Mouse (Mus musculus): ENCODE data around the gene Nploc4. TPM values are rescaled to one million over a fixed set of nuclear protein-coding genes. Genes with fewer than 3 reads are reported as not detected.

Nploc4 gene
- polyA plus RNA-seq, 1 experiment: 62.7 TPM

- no peaks in the 10 kb centered on the region for H3K4me1 ChIP-seq (ENCODE audit: control insufficient read depth, insufficient read depth, low read length)
- H3K27ac ChIP-seq (ENCODE audit: insufficient read depth, low read length): no peak overlapping the region
- TF ChIP-seq CTCF (IDR thresholded peaks at IDR 0.05; ENCODE audit: extremely low read depth, insufficient read depth, low read length) (no peak), POLR2A (IDR thresholded peaks at IDR 0.05; ENCODE audit: extremely low read depth, insufficient read depth, low read length) (no peak)
- H3K4me3 ChIP-seq (ENCODE audit: insufficient read depth, low read length): no peak overlapping the region
Measured at GRCm38 (mm10) chr11:120373820-120374586, 63.5 kb downstream of the Nploc4 start.

DNA sequence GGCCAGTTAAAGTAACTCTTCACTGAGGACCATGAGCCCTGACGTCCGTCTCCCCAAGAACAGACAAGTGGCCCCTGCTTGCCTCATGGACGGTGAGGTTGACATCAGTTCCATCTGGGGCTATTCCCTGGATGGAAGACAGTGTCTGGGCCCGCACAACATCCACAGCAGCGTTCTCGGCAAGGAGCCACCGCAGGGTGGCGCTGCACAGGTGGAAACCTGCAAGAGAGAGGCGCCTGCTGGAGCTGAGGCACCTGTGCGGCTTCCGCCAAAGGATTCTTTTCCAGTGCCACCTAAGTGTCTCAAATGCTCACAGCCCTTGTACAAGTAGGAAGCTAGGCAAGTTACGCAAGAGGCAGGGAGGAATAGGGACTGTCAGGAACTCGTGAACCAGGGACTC, 64.5 kb downstream of the Nploc4 start:
- Histone ChIP-seq H3K4me1 (ENCODE audit: control insufficient read depth, insufficient read depth, low read length) (no peaks in the 10 kb centered on the region), H3K4me3 (ENCODE audit: insufficient read depth, low read length) (no peak overlapping the region), H3K27ac (ENCODE audit: insufficient read depth, low read length) (no peak overlapping the region)
- TF ChIP-seq POLR2A (IDR thresholded peaks at IDR 0.05; ENCODE audit: extremely low read depth, insufficient read depth, low read length) (no peak), CTCF (IDR thresholded peaks at IDR 0.05; ENCODE audit: extremely low read depth, insufficient read depth, low read length) (0 out of 2 replicates have a peak, but pooled peaks have one; percentile 9)

DNA sequence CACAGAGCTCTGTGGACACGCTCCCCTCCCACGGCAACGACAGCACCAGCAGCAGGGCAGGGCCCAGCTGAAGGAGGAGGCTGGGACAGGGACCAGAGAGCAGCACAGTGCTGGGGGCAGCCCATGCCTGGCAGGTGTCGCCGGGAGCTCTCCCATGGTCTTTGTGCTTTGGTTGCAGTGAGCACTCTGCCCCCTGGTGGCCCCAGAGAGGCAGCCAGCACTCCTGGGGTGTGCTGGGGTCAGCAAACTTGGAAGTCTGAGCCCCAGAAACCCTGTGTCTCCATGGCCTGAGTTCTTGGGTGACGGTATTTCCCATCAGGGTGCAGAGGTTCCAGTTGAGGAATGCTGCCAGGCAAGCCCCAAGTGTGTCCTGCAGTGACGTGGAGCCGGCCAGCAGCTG, 67.9 kb downstream of the Nploc4 start:
- Histone ChIP-seq H3K4me1 (ENCODE audit: control insufficient read depth, insufficient read depth, low read length) (0 out of 2 replicates have a peak, but pooled peaks cover 1% of the 10 kb centered on the region), H3K4me3 (ENCODE audit: insufficient read depth, low read length) (no peak overlapping the region), H3K27ac (ENCODE audit: insufficient read depth, low read length) (no peak overlapping the region)
- TF ChIP-seq POLR2A (IDR thresholded peaks at IDR 0.05; ENCODE audit: extremely low read depth, insufficient read depth, low read length) (no peak), CTCF (IDR thresholded peaks at IDR 0.05; ENCODE audit: extremely low read depth, insufficient read depth, low read length) (peak; percentile 53)

DNA sequence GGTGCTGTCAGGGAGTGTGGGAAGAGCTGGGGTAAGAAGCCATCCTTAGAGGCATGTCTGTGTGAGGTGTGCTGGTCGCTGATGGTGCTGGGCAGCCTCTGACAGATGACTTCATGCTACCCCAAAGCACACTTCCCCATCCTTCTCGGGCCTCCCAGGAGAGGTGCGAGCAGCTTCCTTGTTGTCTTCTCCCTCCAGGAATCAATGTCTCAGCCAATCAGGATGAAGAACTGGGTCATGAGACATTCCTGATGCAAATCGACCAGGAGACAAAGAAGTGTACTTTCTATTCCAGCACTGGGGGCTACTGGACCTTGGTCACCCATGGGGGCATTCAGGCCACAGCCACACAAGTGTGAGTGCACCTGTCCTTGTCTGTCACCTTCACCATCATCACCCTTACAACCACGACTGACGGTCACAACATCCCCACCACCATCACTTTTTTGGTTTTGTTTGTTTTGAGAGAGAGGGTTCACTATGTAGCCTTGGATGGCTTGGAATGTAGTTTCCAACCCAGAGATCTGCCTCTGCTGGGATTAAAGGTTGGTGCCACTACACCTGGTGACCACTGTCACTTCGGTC, 71.0 kb downstream of the Nploc4 start:
- Histone ChIP-seq H3K27ac (ENCODE audit: insufficient read depth, low read length) (no peak overlapping the region), H3K4me1 (ENCODE audit: control insufficient read depth, insufficient read depth, low read length) (0 out of 2 replicates have a peak, but pooled peaks cover 1% of the 10 kb centered on the region), H3K4me3 (ENCODE audit: insufficient read depth, low read length) (no peak overlapping the region)
- TF ChIP-seq POLR2A (IDR thresholded peaks at IDR 0.05; ENCODE audit: extremely low read depth, insufficient read depth, low read length) (no peak), CTCF (IDR thresholded peaks at IDR 0.05; ENCODE audit: extremely low read depth, insufficient read depth, low read length) (no peak)

- TF ChIP-seq POLR2A (IDR thresholded peaks at IDR 0.05; ENCODE audit: extremely low read depth, insufficient read depth, low read length) (no peak), CTCF (IDR thresholded peaks at IDR 0.05; ENCODE audit: extremely low read depth, insufficient read depth, low read length) (no peak)
Measured at GRCm38 (mm10) chr11:120362891-120363290, 74.6 kb downstream of the Nploc4 start.

GRCm38 (mm10) chr11:120361295-120361694, 76.2 kb downstream of the Nploc4 start, which contains the start of gene Fscn2:
TSS of gene Fscn2 (plus strand) at chr11:120361534.
- Histone ChIP-seq H3K4me1 (ENCODE audit: control insufficient read depth, insufficient read depth, low read length) (peaks cover 4% of the 10 kb centered on the region), H3K27ac (ENCODE audit: insufficient read depth, low read length) (no peak within 1 kb of the TSS), H3K4me3 (ENCODE audit: insufficient read depth, low read length) (no peak within 1 kb of the TSS)
- TF ChIP-seq POLR2A (IDR thresholded peaks at IDR 0.05; ENCODE audit: extremely low read depth, insufficient read depth, low read length) (no peak), CTCF (IDR thresholded peaks at IDR 0.05; ENCODE audit: extremely low read depth, insufficient read depth, low read length) (no peak)

More at GRCm38 (mm10) chr11:120362891-120363290, 74.6 kb downstream of the Nploc4 start:
- H3K4me1 ChIP-seq (ENCODE audit: control insufficient read depth, insufficient read depth, low read length): 0 out of 2 replicates have a peak, but pooled peaks cover 1% of the 10 kb centered on the region
- H3K27ac ChIP-seq (ENCODE audit: insufficient read depth, low read length): no peak overlapping the region
- no peak overlapping the region for H3K4me3 ChIP-seq (ENCODE audit: insufficient read depth, low read length)

GRCm38 (mm10) chr11:120360755-120361154, 76.8 kb downstream of the Nploc4 start:
- Histone ChIP-seq H3K4me1 (ENCODE audit: control insufficient read depth, insufficient read depth, low read length) (peaks cover 3% of the 10 kb centered on the region), H3K4me3 (ENCODE audit: insufficient read depth, low read length) (no peak overlapping the region), H3K27ac (ENCODE audit: insufficient read depth, low read length) (no peak overlapping the region)
- TF ChIP-seq CTCF (IDR thresholded peaks at IDR 0.05; ENCODE audit: extremely low read depth, insufficient read depth, low read length) (no peak), POLR2A (IDR thresholded peaks at IDR 0.05; ENCODE audit: extremely low read depth, insufficient read depth, low read length) (no peak)

DNA sequence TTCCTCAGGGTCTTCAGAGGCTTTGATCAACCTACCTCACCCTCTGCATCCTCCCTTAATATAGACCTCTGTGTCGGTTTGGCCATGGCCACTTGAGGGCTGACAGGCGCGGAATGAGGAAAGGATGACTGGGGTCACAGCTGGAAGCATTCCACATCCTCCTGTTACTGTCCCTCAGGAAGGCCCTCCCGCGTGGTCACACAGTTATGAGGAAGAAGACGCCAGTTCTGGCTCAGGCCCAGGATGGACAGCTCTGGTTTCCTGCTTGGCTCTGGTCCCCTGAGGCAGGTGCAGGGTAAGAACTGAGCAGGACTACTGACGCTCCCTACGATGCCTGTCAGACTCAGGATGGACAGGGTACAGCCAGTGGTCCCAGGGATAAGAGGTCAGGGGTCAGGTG, 77.4 kb downstream of the Nploc4 start:
- H3K4me3 ChIP-seq (ENCODE audit: insufficient read depth, low read length): no peak overlapping the region
- H3K27ac ChIP-seq (ENCODE audit: insufficient read depth, low read length): no peak overlapping the region
- TF ChIP-seq CTCF (IDR thresholded peaks at IDR 0.05; ENCODE audit: extremely low read depth, insufficient read depth, low read length) (no peak), POLR2A (IDR thresholded peaks at IDR 0.05; ENCODE audit: extremely low read depth, insufficient read depth, low read length) (no peak)
- H3K4me1 ChIP-seq (ENCODE audit: control insufficient read depth, insufficient read depth, low read length): peaks cover 3% of the 10 kb centered on the region

DNA sequence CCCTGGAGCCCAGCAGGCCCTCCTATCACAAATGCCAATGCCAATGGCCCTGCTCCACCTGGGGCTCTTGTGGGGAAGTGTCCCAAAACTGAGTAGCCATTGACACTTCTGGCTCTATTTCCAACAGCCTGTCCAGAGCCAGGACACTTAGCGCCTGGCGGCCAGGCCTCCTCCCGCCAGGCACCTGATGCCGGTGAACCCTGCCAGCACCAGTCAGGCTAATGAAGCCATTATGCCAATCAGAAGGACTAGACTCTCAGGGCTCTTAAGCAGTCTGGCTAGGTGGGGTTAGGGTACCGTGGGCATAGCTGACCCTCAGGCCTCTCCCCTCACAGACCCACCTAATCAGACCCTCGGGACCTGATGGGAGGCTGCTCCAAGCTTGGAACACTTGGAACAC, 78.1 kb downstream of the Nploc4 start:
- peaks cover 3% of the 10 kb centered on the region for H3K4me1 ChIP-seq (ENCODE audit: control insufficient read depth, insufficient read depth, low read length)
- no peak for TF ChIP-seq CTCF (IDR thresholded peaks at IDR 0.05; ENCODE audit: extremely low read depth, insufficient read depth, low read length)
- no peak overlapping the region for H3K4me3 ChIP-seq (ENCODE audit: insufficient read depth, low read length)
- no peak overlapping the region for H3K27ac ChIP-seq (ENCODE audit: insufficient read depth, low read length)

Measured in cortical plate, adult 2 months (tissue).